Mouse (Mus musculus) monocyte, adult 5-6 weeks (primary cell): Measurements from ENCODE around the gene Jmjd6. TPM values are rescaled to one million over a fixed set of nuclear protein-coding genes. Genes with fewer than 3 reads are reported as not detected.
"Not testable (repeated sequence)": the region's sequence is repeated elsewhere in the genome, so short reads cannot be mapped to it uniquely, and the experiment has no call there.

Source experiments
- ATAC-seq: fragments of 153-309, 156-312 bp; replicated peaks from 2 replicates; pipeline ENCODE4 v1.8.0; 2017; ENCODE audit warnings: mild to moderate bottlenecking; ENCODE audit not compliant: low TSS enrichment, insufficient number of reproducible peaks, severe bottlenecking, poor library complexity, low FRiP score
- total RNA-seq: library from RNA; stranded (forward); fragments of 200-1000, 200-491, 200-594 nt; gene quantifications from 3 replicates; pipeline ENCODE4 v1.2.3, GENCODE M21; 2017

Jmjd6 gene
- total RNA-seq, 1 experiment from 2014 or later = 81.6 TPM

DNA sequence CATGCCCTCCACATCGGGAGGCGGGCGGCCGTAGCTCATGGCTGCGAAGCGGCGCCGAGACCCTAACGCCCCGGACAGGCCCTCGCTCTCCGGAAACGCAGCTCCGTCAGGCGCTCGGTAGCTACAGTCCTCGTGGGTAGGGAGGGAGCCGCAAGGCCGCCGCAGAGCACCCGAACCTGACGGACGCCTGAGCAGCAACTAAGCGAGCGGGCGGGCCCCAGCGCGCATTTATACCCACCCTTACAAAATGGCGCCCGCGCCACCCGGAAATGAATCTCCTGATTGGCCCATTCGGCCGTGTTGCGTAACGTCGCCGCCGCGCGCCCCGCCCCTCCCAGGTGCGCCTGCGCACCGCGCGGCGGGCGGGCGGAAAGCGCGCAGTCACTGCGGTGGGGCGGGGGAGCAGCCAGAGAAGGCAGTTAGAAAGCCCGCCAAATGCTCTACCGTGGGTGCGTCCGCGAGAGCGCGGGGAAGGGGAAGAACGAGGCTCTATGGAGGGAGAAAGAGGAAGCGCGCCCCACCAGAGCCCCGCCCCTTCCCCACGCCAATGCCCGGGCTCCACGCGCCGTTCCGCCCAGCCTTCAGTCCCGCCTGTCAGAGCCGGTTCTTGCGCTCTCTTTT, 9.8 kb upstream of the Jmjd6 start, which contains the start of gene Srsf2:
Srsf2 (minus strand) TSS at position 204 of the 621 bp plus-strand sequence.
- peak; percentile 77 for ATAC-seq

DNA sequence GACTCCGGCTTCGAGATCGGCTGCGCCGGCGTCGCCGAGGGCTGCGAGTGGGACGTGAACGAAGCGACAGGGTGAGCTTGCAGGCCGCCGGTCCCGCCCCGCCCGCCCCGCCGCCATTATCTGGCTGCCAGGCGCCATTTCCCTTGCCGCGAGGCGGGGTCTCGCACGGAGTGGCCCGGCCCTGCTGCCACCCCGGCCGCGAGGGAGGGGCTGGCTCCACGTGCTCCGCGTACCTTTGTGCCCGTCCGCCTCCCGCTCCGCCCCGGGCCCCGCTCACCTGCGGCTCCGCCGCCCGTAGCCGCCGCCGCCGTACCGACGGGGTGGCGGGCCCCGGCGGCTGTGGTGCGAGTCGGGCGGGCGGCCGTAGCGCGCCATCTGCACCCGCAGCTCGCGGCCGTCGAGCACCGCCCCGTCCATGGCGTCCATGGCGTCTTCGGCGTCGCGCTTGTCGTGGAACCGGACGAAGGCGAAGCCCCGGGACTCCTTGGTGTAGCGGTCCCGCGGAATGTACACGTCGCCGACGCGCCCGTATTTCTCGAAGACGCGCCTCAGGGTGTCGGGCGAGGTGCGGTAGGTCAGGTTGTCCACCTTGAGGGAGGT, 9.1 kb upstream of the Jmjd6 start, which contains the start of gene Mfsd11:
Mfsd11 (plus strand) TSS at position 150 of the 600 bp plus-strand sequence.
- peak; percentile 8; the same call in 1 of the 2 replicates for ATAC-seq

- no peak for ATAC-seq
Observed at GRCm38 (mm10) chr11:116851576-116852290, 8.5 kb upstream of the Jmjd6 start.

- ATAC-seq = no peak
Observed at GRCm38 (mm10) chr11:116850833-116851477, 7.7 kb upstream of the Jmjd6 start.

DNA sequence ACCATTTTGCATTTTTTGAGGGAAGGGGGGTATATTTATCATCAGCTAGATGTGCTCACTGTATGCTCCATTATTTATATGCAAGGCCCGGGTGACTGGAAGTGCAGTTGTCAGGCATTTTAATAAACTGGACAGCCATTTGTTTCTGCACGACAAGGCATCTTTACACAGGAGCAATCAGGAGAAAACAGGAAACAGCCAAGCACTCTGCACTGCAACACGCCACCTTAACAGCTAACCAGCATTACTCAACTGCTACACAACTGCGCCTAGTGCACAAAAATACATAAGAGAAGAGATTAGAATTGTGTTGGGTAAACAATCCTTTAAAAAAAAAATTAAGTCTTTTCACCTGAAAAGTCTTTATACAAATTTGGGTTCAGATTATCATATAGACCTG, 6.8 kb upstream of the Jmjd6 start:
- no peak for ATAC-seq

DNA sequence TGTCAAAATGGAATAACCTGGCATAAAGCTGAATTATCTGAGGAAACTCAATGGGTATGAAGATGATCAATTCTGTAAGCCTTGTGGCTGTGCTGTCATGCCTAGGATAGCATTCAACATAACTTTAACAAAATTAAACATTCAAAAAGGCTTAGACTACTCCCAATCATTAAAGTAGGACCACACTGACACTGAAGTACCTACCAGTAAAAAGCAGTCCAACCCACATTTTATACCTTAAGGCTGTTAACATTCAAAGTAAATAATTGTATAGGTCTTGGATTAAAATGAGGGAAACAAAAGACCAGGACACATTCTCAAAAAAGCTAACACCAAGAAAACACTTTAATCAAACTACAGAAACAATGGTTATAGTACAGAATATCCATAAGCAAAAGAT, 6.3 kb upstream of the Jmjd6 start:
- ATAC-seq = no peak

GRCm38 (mm10) chr11:116848877-116849178, 5.6 kb upstream of the Jmjd6 start:
- ATAC-seq = not testable (repeated sequence)

DNA sequence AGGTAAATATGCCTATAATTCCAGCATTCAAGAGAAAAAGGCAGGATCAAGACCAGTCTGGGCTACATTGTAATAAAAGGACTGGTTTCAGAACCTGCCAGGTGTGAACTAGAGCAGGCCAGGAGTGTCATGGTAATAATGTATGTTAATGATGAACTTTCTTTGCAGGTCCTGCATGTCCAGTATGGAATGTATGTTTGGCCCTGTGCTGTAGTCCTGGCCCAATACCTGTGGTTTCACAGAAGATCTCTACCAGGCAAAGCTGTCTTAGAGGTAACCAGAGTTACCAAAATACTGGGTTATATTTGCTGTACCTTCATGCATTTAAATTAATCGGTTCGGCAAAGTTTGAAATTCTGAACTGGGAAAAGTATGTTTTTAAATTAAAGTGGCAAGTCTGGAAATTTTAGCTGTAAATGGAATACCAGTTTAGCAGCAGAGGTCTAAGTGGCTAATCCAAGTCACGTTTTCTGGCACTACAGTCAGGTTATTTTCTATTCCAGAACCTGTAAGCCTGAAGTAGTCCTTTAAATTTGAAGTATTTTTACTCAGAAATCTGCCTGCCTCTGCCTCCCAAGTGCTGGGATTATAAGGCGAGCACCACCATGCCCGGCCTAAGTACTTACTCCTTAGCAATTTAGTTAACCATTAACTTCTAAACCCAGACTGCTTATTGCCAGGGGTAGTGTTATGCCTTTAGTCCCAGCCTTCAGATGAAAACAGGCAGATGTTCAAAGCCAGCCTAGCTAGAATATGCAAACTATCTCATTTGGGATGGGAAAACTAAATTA, 5.0 kb upstream of the Jmjd6 start:
- ATAC-seq = no peak

DNA sequence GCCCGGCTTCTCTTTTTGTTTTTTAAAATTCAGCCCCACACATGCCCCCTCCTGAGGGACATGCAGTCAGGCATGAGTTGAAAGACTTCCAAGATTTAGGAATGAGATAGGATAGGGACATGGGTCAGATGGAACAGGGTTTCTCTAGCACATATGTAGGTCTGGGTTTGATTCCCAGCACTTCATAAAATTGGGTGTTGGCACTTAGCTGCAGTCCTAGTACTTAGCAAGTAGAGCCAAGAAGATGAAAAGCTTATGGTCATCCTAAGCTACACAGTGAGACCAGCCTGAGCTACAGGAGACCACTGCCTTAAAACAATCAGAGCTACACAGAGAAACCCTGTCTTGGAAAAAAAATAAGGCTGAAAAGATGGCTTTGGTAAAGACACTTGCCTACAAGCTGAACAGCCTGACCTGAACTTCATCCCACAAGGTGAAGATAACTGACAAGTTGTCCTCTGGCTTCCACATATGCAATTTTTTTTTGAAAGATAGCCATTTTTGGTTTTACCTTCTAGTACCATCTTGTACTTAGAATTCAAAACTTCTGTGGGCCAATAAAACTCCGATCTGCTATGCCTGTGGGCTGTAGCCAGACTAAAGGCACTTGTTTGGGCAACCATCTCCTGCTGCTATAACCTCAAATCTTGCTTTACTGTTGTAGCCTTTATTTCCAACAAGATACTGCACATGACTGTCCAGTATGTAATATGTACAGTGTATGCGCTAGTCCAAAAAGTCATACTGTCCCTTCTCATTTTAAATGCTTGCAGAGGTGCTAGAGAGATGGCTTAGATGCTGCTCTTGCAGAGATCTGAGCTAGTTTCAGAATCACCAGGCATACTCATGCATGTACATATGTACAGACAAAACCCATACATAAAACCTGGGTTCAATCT, 4.2 kb upstream of the Jmjd6 start:
- ATAC-seq = no peak

DNA sequence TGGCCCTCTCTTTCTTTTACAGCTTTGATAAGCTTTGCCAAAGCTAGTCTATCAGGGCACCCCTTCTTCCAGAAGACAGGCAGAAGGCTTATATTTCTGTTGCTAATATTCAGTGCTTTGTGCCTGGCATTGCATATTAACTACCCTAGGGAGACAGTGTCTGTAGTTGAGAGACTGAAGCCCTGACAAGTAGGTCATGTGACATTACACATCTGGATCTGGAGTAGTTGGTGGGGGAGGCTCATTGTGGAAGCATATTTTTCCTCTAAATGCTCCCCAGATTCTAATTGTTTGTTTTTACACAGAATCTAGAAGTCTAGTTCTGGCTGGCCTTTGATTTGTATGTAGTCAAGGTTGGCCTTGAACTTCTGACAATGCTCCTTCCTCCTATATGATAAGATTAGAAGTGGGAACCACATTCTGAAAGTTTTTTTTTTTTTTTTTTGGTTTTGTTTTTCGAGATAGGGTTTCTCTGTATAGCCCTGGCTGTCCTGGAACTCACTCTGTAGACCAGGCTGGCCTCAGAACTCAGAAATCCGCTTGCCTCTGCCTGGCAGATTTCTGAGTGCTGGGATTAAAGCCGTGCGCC, 3.4 kb upstream of the Jmjd6 start:
- ATAC-seq = no peak

- ATAC-seq = peak; percentile 34
Observed at GRCm38 (mm10) chr11:116842531-116843260, 553 bp downstream of the Jmjd6 start.

DNA sequence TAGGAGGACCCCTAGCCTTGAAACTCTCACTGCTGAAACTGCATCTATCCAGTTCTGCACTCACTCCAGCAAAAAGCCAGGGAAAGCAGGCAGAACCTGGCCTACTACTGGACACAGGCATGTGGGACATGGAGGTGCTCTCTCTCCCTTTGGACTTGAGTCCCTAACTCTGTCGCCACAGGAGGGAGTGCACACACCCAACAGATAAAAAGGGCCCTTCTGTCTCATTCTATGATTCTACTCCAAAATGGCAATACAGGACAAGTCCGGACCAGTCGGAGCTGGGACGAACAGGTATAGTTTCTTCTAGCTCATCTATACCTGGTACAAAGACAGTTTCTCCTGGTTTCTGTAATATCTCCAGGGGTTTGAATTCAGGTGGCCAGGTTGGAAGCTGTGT, 2.5 kb downstream of the Jmjd6 start:
- no peak for ATAC-seq

GRCm38 (mm10) chr11:116839601-116840000, 3.6 kb downstream of the Jmjd6 start:
- ATAC-seq = no peak

GRCm38 (mm10) chr11:116838936-116839335, 4.3 kb downstream of the Jmjd6 start:
- ATAC-seq = no peak

DNA sequence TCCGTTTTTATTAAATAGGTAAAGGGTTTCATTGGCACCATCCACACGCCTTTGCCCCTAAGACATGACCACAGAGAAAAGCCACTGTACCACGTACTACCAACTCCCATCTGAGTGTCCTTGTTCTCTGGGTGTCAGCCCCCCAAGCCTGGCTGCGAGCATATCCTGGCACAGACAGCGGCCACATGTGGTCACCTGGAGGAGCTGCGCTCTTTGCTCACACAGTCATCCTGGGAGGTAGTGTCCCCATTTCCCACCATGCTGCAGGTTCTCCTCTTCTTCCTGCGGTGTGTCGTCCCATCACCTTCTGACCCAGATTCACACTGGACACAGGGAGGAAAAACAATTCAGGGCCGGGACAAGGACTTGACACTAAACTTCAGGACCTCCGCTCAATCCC, 5.8 kb downstream of the Jmjd6 start:
- no peak for ATAC-seq

DNA sequence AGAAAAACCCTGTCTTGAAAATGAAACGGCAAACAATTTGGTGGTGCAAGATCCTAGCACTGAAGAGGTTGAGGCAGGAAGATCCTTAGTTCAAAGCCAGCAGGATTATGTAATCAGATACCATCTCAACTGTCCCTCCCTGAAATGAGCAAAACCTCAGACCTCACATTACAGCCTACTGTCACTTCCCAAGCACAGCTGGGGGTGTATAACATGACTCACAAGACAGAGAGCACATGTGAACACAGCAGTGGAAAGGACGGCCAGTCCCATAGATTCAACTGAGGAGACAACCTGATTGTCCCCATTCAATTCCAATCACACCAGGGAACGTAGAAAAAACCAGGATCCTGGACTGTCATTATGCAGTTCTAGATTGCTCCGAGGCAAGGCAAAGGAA, 7.0 kb downstream of the Jmjd6 start:
- ATAC-seq = no peak

- no peak for ATAC-seq
Observed at GRCm38 (mm10) chr11:116834954-116835353, 8.3 kb downstream of the Jmjd6 start.
